Mouse (Mus musculus): Measurements from ENCODE around the gene Ilk.
"Not testable (repeated sequence)": the region's sequence is repeated elsewhere in the genome, so short reads cannot be mapped to it uniquely, and the experiment has no call there.

DNA sequence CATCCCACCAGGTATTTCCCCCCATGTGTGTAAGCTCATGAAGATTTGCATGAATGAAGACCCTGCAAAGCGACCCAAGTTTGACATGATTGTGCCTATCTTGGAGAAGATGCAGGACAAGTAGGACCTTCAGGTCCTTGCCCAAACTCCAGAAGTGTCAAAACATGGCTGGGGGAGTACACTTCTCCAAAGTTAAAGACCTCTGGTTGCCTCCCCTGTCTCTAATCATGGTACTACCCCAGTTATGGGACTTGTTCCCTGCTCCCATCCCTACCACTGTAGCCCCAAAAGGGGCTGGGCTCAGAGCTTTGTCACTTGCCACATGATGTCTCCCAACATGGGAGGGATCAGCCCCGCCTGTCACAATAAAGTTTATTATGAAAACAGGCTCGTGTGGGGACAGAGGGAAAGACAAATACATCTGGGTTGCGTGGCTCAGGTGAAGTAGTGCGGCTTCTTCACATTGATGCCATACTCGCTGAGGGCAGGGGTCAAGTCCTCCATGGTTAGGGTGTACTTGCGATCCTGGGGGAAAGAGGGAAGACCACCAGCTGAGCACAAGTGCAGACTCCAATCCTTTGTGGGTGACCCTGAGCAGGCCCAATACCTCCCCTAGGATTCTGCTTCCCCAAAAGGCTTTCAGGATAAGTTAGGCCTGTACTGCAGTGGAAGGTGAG is 6.3 kb downstream of the Ilk start:
- TF ChIP-seq CTCF, EP300 (IDR thresholded peaks at IDR 0.05; ENCODE audit: low read depth): not testable (repeated sequence)

Data from liver, postnatal 0 days (tissue).